Mouse (Mus musculus) kidney, adult 9 months (tissue): Measurements from ENCODE around the gene Bpifc.

Source experiments
- DNase-seq: peaks from one replicate; pipeline ENCODE4 v3.0.0; 2022

Bpifc gene

GRCm38 (mm10) chr10:86010636-86011035, 1.1 kb downstream of the Bpifc start:
- no peak for DNase-seq

GRCm38 (mm10) chr10:86009688-86010087, 2.0 kb downstream of the Bpifc start:
- DNase-seq, result no peak

GRCm38 (mm10) chr10:86006455-86006854, 5.2 kb downstream of the Bpifc start:
- DNase-seq, result no peak

- DNase-seq, result no peak
These were observed 11.2 kb downstream of the Bpifc start for GRCm38 (mm10) chr10:86000447-86000846.

GRCm38 (mm10) chr10:85994543-85995104, 17.1 kb downstream of the Bpifc start:
- DNase-seq, result no peak

- no peak for DNase-seq
These were observed 17.9 kb downstream of the Bpifc start for GRCm38 (mm10) chr10:85993836-85994235.

- DNase-seq, result no peak
These were observed 19.3 kb downstream of the Bpifc start for GRCm38 (mm10) chr10:85992412-85992811.

GRCm38 (mm10) chr10:85989412-85990115, 22.1 kb downstream of the Bpifc start:
- no peak for DNase-seq

- no peak for DNase-seq
These were observed 38.8 kb downstream of the Bpifc start for GRCm38 (mm10) chr10:85972915-85973314.

GRCm38 (mm10) chr10:85971826-85972225, 39.9 kb downstream of the Bpifc start:
- DNase-seq, result no peak

- DNase-seq, result peak; percentile 93
These were observed 41.6 kb downstream of the Bpifc start for GRCm38 (mm10) chr10:85969894-85970620.

- DNase-seq, result peak; percentile 73
These were observed 43.0 kb downstream of the Bpifc start for GRCm38 (mm10) chr10:85968731-85969130.

GRCm38 (mm10) chr10:85968157-85968634, 43.5 kb downstream of the Bpifc start:
- peak; percentile 94 for DNase-seq

- no peak for DNase-seq
These were observed 44.1 kb downstream of the Bpifc start for GRCm38 (mm10) chr10:85967411-85968156.

- DNase-seq, result no peak
These were observed 45.2 kb downstream of the Bpifc start for GRCm38 (mm10) chr10:85966476-85966875.

GRCm38 (mm10) chr10:85964316-85964715, 47.4 kb downstream of the Bpifc start:
- no peak for DNase-seq

- DNase-seq, result no peak
These were observed 48.8 kb downstream of the Bpifc start for GRCm38 (mm10) chr10:85962897-85963296.

- DNase-seq, result peak; percentile 96
These were observed 54.2 kb downstream of the Bpifc start, which contains the start of gene Rtcb for GRCm38 (mm10) chr10:85957464-85957950. TSS of gene Rtcb (minus strand) at chr10:85957823.

- DNase-seq, result no peak
These were observed 54.8 kb downstream of the Bpifc start for GRCm38 (mm10) chr10:85956871-85957419.

- DNase-seq, result peak; percentile 30
These were observed 57.3 kb downstream of the Bpifc start for GRCm38 (mm10) chr10:85954429-85954828.

GRCm38 (mm10) chr10:85953401-85953800, 58.3 kb downstream of the Bpifc start:
- DNase-seq, result peak; percentile 52

- DNase-seq, result no peak
These were observed 59.8 kb downstream of the Bpifc start for GRCm38 (mm10) chr10:85951765-85952443.
